9 mouse cellular contexts compared by ENCODE assay signal in genomic region chr5:135076368-135076767, GRCm38 (mm10). TPM values are rescaled to one million over a fixed set of nuclear protein-coding genes. Genes with fewer than 3 reads are reported as not detected.
DNase-seq lines count a peak whose midpoint lies in the region; ATAC-seq lines count a peak whose summit lies in the region.
"Had no signal": no experiment of that assay in that cellular context is flagged by ENCODE, and none has a peak within 500 bp of the region (broad histone marks: within the 10 kb centered on the region; RNA-seq: fewer than 3 reads in every experiment).

No protein-coding gene starts in this region.

- H3K27ac ChIP-seq in embryonic facial prominence, embryonic 10.5 days (replicated peaks): peak overlapping the region; percentile 97
- H3K27ac ChIP-seq in embryonic facial prominence, embryonic 15.5 days (replicated peaks): no peak overlapping the region
- no peak overlapping the region for H3K27ac ChIP-seq in intestine, embryonic 16.5 days (ENCODE audit: low read length)
- no peak overlapping the region for H3K27ac ChIP-seq in limb, embryonic 15.5 days

- H3K4me1 ChIP-seq in embryonic facial prominence, embryonic 10.5 days: peaks cover 42% of the 10 kb centered on the region
- H3K4me1 ChIP-seq in embryonic facial prominence, embryonic 15.5 days: peaks cover 28% of the 10 kb centered on the region
- peaks cover 22% of the 10 kb centered on the region for H3K4me1 ChIP-seq in intestine, embryonic 16.5 days (ENCODE audit: control insufficient read depth, insufficient read depth, low read length)
- H3K4me1 ChIP-seq in limb, embryonic 15.5 days: peaks cover 28% of the 10 kb centered on the region

- H3K27me3 ChIP-seq in embryonic facial prominence, embryonic 10.5 days (replicated peaks; ENCODE audit: low read depth, poor library complexity, severe bottlenecking): peaks cover 9% of the 10 kb centered on the region; the same call in 1 of the 2 replicates
- H3K27me3 ChIP-seq in embryonic facial prominence, embryonic 15.5 days: no peaks in the 10 kb centered on the region
- H3K27me3 ChIP-seq in intestine, embryonic 16.5 days (replicated peaks; ENCODE audit: control insufficient read depth, insufficient read depth, low read length): no peaks in the 10 kb centered on the region
- H3K27me3 ChIP-seq in limb, embryonic 15.5 days: no peaks in the 10 kb centered on the region

- DNase-seq in embryonic facial prominence, embryonic 10.5 days (ENCODE audit: low spot score): no peak
- DNase-seq in testis, postnatal 14 days (ENCODE audit: low spot score): no peak
- no peak for DNase-seq in gastrocnemius, postnatal 25 days
- no peak for DNase-seq in lung, postnatal 25 days (ENCODE audit: low spot score)

- no peaks in the 10 kb centered on the region for H3K9me3 ChIP-seq in embryonic facial prominence, embryonic 10.5 days
- H3K9me3 ChIP-seq in embryonic facial prominence, embryonic 15.5 days (replicated peaks): no peaks in the 10 kb centered on the region
- H3K9me3 ChIP-seq in intestine, embryonic 16.5 days (ENCODE audit: control insufficient read depth, low read length): no peaks in the 10 kb centered on the region
- no peaks in the 10 kb centered on the region for H3K9me3 ChIP-seq in limb, embryonic 15.5 days

- 88% methylated on average over 14 of the region's 14 CpGs for WGBS in embryonic facial prominence, embryonic 10.5 days
- WGBS in embryonic facial prominence, embryonic 15.5 days: 89% methylated on average over 14 of the region's 14 CpGs
- 81% methylated on average over 14 of the region's 14 CpGs for WGBS in intestine, embryonic 16.5 days
- 88% methylated on average over 14 of the region's 14 CpGs for WGBS in limb, embryonic 15.5 days

- H3K4me3 ChIP-seq in embryonic facial prominence, embryonic 10.5 days: peak overlapping the region; percentile 92
- H3K4me3 ChIP-seq in embryonic facial prominence, embryonic 15.5 days (replicated peaks): peak overlapping the region; percentile 93; the same call in 1 of the 2 replicates
- no peak overlapping the region for H3K4me3 ChIP-seq in intestine, embryonic 16.5 days (ENCODE audit: low read length)
- no peak overlapping the region for H3K4me3 ChIP-seq in limb, embryonic 15.5 days

- ATAC-seq in embryonic facial prominence, embryonic 15.5 days (ENCODE audit: insufficient number of reproducible peaks, low FRiP score, low TSS enrichment, low read depth): no peak
- ATAC-seq in intestine, embryonic 16.5 days: no peak
- ATAC-seq in limb, embryonic 15.5 days (ENCODE audit: insufficient number of reproducible peaks, low FRiP score, low TSS enrichment, low read depth): no peak
- no peak for ATAC-seq in inflammation-experienced regulatory T-cells, adult 6 months

- H3K9ac ChIP-seq in embryonic facial prominence, embryonic 15.5 days: no peak overlapping the region
- 0 out of 2 replicates have a peak overlapping the region, but pooled peaks have one; percentile 95 for H3K9ac ChIP-seq in intestine, embryonic 16.5 days (ENCODE audit: low read depth, low read length)
- H3K9ac ChIP-seq in limb, embryonic 15.5 days: no peak overlapping the region

- peaks cover 47% of the 10 kb centered on the region for H3K36me3 ChIP-seq in embryonic facial prominence, embryonic 10.5 days (replicated peaks)
- peaks cover 16% of the 10 kb centered on the region for H3K36me3 ChIP-seq in embryonic facial prominence, embryonic 15.5 days
- no peaks in the 10 kb centered on the region for H3K36me3 ChIP-seq in intestine, embryonic 16.5 days (ENCODE audit: control insufficient read depth, insufficient read depth, low read length)
- H3K36me3 ChIP-seq in limb, embryonic 15.5 days: peaks cover 15% of the 10 kb centered on the region

- H3K4me2 ChIP-seq in embryonic facial prominence, embryonic 15.5 days (replicated peaks): peak overlapping the region; percentile 80; the same call in 1 of the 2 replicates
- H3K4me2 ChIP-seq in intestine, embryonic 16.5 days (ENCODE audit: low read depth, low read length): no peak overlapping the region
- H3K4me2 ChIP-seq in limb, embryonic 15.5 days: peak overlapping the region; percentile 76; the same call in 1 of the 2 replicates

RNA-seq across cellular contexts. Expression of gene Vps37d, which starts 1.7 kb away (rescaled TPM):
- polyA plus RNA-seq in embryonic facial prominence, embryonic 10.5 days (2016; fragmentation: Nextera tagmentation; extraction: Ambion mirVana): 9.2 and 9.5 TPM in 2 replicates
- polyA plus RNA-seq in embryonic facial prominence, embryonic 15.5 days (2015; fragmentation: Nextera tagmentation; extraction: Ambion mirVana): 12.6 and 12.9 TPM in 2 replicates
- polyA plus RNA-seq in intestine, embryonic 16.5 days (2015; fragmentation: Nextera tagmentation; extraction: Ambion mirVana): 2.9 TPM in 2 replicates
- polyA plus RNA-seq in limb, embryonic 15.5 days (2015; fragmentation: Nextera tagmentation; extraction: Ambion mirVana): 7.6 and 9.5 TPM in 2 replicates
- total RNA-seq in gastrocnemius, postnatal 25 days (2021): under 1 TPM in 1 of 2 experiments, not detected in 1; 0.41 TPM
- not detected for polyA plus RNA-seq in inflammation-experienced regulatory T-cells, adult 6 months (2017; shearing (Covaris generic))

RNA-seq across cellular contexts. Expression of gene Bud23, which starts 11.6 kb away (rescaled TPM):
- 190 and 194 TPM in 2 replicates for polyA plus RNA-seq in embryonic facial prominence, embryonic 10.5 days (2016; fragmentation: Nextera tagmentation; extraction: Ambion mirVana)
- 102 and 115 TPM in 2 replicates for polyA plus RNA-seq in embryonic facial prominence, embryonic 15.5 days (2015; fragmentation: Nextera tagmentation; extraction: Ambion mirVana)
- 84.6 and 109 TPM in 2 replicates for polyA plus RNA-seq in intestine, embryonic 16.5 days (2015; fragmentation: Nextera tagmentation; extraction: Ambion mirVana)
- polyA plus RNA-seq in limb, embryonic 15.5 days (2015; fragmentation: Nextera tagmentation; extraction: Ambion mirVana): 108 and 109 TPM in 2 replicates
- 10 to 100 TPM; 21.7 to 27.4 TPM for total RNA-seq in gastrocnemius, postnatal 25 days (2021)
- 10 to 100 TPM; 63.3 to 71.1 (median 67.0) TPM for polyA plus RNA-seq in inflammation-experienced regulatory T-cells, adult 6 months (2017; shearing (Covaris generic))

RNA-seq across cellular contexts. Expression of gene Dnajc30, which starts 12.4 kb away (rescaled TPM):
- polyA plus RNA-seq in embryonic facial prominence, embryonic 10.5 days (2016; fragmentation: Nextera tagmentation; extraction: Ambion mirVana): 27.0 and 27.4 TPM in 2 replicates
- 32.9 and 36.3 TPM in 2 replicates for polyA plus RNA-seq in embryonic facial prominence, embryonic 15.5 days (2015; fragmentation: Nextera tagmentation; extraction: Ambion mirVana)
- polyA plus RNA-seq in intestine, embryonic 16.5 days (2015; fragmentation: Nextera tagmentation; extraction: Ambion mirVana): 33.9 and 39.2 TPM in 2 replicates
- polyA plus RNA-seq in limb, embryonic 15.5 days (2015; fragmentation: Nextera tagmentation; extraction: Ambion mirVana): 31.2 and 33.3 TPM in 2 replicates
- 10 to 100 TPM; 22.0 to 25.2 TPM for total RNA-seq in gastrocnemius, postnatal 25 days (2021)
- 10 to 100 TPM; 18.9 to 32.0 (median 30.4) TPM for polyA plus RNA-seq in inflammation-experienced regulatory T-cells, adult 6 months (2017; shearing (Covaris generic))

RNA-seq across cellular contexts. Expression of gene Mlxipl, which starts 13.3 kb away (rescaled TPM):
- 3.5 and 3.8 TPM in 2 replicates for polyA plus RNA-seq in embryonic facial prominence, embryonic 10.5 days (2016; fragmentation: Nextera tagmentation; extraction: Ambion mirVana)
- polyA plus RNA-seq in embryonic facial prominence, embryonic 15.5 days (2015; fragmentation: Nextera tagmentation; extraction: Ambion mirVana): 0.80 and 1.4 TPM in 2 replicates
- 8.2 and 9.5 TPM in 2 replicates for polyA plus RNA-seq in intestine, embryonic 16.5 days (2015; fragmentation: Nextera tagmentation; extraction: Ambion mirVana)
- 0.82 and 0.86 TPM in 2 replicates for polyA plus RNA-seq in limb, embryonic 15.5 days (2015; fragmentation: Nextera tagmentation; extraction: Ambion mirVana)
- total RNA-seq in gastrocnemius, postnatal 25 days (2021): 10 to 100 TPM; 72.1 to 80.3 TPM
- not detected for polyA plus RNA-seq in inflammation-experienced regulatory T-cells, adult 6 months (2017; shearing (Covaris generic))
- total RNA-seq: MEL had no signal

RNA-seq across cellular contexts. Expression of gene Stx1a, which starts 53.1 kb away (rescaled TPM):
- polyA plus RNA-seq in embryonic facial prominence, embryonic 10.5 days (2016; fragmentation: Nextera tagmentation; extraction: Ambion mirVana): 13.5 and 13.8 TPM in 2 replicates
- 16.2 and 19.7 TPM in 2 replicates for polyA plus RNA-seq in embryonic facial prominence, embryonic 15.5 days (2015; fragmentation: Nextera tagmentation; extraction: Ambion mirVana)
- polyA plus RNA-seq in intestine, embryonic 16.5 days (2015; fragmentation: Nextera tagmentation; extraction: Ambion mirVana): 11.9 and 13.4 TPM in 2 replicates
- 9.9 and 11.3 TPM in 2 replicates for polyA plus RNA-seq in limb, embryonic 15.5 days (2015; fragmentation: Nextera tagmentation; extraction: Ambion mirVana)
- total RNA-seq in gastrocnemius, postnatal 25 days (2021): 1 to 10 TPM in 1 of 2 experiments, under 1 TPM in 1; 0.69 to 1.5 TPM
- 10 to 100 TPM in 2 of 3 experiments, 1 to 10 TPM in 1; 4.4 to 24.9 (median 20.8) TPM for polyA plus RNA-seq in inflammation-experienced regulatory T-cells, adult 6 months (2017; shearing (Covaris generic))

Comparison
In these comparisons a context has a peak if more than half of its experiments do, and no peak if none do; other contexts are left out.
1. H3K4me3 ChIP-seq: peak in embryonic facial prominence, embryonic 10.5 days (single experiment) and embryonic facial prominence, embryonic 15.5 days (single experiment); none in intestine, embryonic 16.5 days (single experiment) and limb, embryonic 15.5 days (single experiment).